Mouse (Mus musculus): ENCODE measurements around the gene Phf21a. TPM values are rescaled to one million over a fixed set of nuclear protein-coding genes. Genes with fewer than 3 reads are reported as not detected.

The Phf21a gene
- 100 to 1,000 TPM in 1 of 2 experiments, 10 to 100 TPM in 1; 97.9 to 104 TPM for total RNA-seq (2021)

DNA sequence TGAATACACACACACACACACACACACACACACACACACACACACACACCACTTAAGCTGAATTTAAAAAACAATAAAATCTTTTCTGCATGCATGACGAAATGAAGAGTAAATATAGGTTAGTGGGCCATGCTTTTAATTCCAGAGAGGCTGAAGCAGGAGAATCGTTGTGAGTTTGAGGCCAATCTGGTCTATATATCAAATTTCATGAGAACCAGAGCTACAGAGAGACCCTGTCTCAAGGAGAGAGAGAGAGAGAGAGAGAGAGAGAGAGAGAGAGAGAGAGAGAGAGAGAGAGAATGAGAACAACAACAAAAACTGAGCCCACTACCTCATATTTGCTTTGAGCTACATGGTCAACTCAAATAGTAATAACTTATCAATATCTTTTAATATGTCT, at the start of gene Phf21a:
Gene Phf21a, plus strand, starts transcription at position 301 of the 400 bp plus-strand sequence.
- no peak for DNase-seq (ENCODE audit: extremely low spot score in 1 of 2, low spot score in 1 of 2)

DNA sequence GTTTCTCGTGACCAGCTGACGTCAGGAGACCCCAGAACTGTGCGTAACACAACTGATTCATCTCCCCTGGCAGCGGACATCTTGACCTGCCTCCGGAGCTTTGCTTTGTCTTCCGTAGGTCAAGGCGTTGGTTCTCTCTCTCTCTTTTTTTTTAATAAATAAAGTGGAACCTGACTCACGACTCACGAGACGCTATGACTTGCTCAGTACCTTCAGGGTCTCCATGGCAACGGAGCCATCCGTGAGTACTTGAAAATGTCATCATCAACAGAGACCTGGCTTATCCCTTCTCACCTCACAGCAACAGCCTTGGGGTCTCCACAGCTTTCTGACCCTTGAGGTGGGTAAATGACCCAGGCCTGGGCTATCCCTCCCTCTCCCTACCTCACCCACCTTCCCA, 49.6 kb upstream of the Phf21a start:
- no peak for DNase-seq (ENCODE audit: extremely low spot score in 1 of 2, low spot score in 1 of 2)

DNA sequence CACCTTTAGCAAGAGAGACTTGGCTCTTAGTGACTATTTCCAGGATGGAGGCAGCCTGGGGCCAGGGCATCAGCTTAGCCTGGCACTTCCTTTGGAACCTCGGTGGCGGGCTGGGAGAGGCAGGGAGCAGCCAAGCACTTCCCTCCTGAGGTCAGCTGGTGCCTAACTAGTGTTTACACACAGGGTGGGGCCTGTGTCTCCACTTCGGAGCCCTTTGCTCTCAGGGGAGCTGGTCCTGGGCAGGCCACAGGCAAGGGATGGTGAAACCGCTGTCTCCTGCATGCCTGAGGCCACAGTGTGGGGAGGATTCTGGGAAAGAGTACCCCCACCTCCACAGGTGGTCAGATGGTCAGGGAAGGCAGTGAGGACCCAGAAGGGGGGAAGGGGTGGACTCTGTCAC, 45.3 kb upstream of the Phf21a start:
- no peak for DNase-seq (ENCODE audit: extremely low spot score in 1 of 2, low spot score in 1 of 2)

GRCm38 (mm10) chr2:92048034-92048690, 44.8 kb upstream of the Phf21a start:
- DNase-seq (ENCODE audit: extremely low spot score in 1 of 2, low spot score in 1 of 2), result no peak

DNA sequence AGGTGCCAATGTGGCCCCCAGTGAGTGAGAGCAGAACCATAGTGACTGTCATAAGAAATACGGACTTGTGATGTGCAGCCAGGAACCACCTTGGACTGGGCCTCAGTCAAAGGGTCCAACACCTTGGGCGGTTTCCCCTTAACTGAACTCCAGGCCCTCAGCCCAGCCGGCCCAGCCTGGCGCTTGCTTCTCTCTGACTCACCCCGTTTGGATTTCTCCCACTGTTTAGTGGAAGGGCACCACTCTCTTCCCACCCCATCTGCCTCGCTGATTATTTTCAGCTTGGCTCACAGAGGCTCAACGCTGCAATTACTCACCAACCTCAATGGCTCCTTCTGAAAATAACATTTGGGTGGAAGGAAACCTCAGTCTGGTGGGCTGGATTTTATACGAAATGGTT, 40.7 kb upstream of the Phf21a start:
- peak; percentile 17 to 42 for DNase-seq (ENCODE audit: extremely low spot score in 1 of 2, low spot score in 1 of 2)

- DNase-seq (ENCODE audit: extremely low spot score in 1 of 2, low spot score in 1 of 2), result no peak
Observed at GRCm38 (mm10) chr2:92052754-92053153, 40.2 kb upstream of the Phf21a start.

DNA sequence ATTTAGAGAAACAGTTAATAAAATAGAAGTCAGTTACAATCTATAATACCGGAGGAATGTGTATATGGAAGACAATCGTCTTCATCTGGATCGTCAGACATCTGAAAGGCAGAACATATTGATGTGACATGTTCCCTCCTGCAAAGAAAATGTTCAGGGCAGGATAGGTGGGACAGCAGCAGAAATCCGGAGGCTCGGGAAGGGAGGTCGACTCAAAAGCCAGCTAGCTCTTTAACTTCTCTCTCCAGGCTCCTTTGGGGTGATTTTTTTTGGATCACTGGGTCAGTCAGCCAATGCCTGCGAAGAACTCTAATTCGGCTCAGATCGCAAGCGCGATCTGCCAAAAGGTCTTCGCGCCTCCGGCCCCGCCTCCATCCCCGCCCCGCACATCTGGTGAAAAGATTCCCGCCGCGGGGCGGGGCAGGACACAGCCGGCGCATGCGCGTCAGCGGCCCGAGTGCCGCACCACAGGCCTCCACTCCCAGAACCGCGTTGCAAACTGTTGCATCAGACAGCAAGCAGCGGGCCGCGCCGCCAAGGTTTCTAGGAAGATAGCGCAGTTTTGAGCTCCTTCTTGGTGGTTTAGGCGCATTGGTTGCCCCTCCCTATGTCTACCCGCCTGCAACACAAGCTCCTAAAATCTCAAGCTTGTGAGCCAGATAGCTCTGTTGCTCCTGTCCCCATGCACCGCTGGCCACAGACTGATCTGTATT, 37.7 kb upstream of the Phf21a start:
- peak; percentile 73 to 76 for DNase-seq (ENCODE audit: extremely low spot score in 1 of 2, low spot score in 1 of 2)

GRCm38 (mm10) chr2:92055831-92056236, 37.1 kb upstream of the Phf21a start:
- peak; percentile 39 to 51 for DNase-seq (ENCODE audit: extremely low spot score in 1 of 2, low spot score in 1 of 2)

- DNase-seq (ENCODE audit: extremely low spot score in 1 of 2, low spot score in 1 of 2), result no peak
Observed at GRCm38 (mm10) chr2:92056760-92057159, 36.2 kb upstream of the Phf21a start.

DNA sequence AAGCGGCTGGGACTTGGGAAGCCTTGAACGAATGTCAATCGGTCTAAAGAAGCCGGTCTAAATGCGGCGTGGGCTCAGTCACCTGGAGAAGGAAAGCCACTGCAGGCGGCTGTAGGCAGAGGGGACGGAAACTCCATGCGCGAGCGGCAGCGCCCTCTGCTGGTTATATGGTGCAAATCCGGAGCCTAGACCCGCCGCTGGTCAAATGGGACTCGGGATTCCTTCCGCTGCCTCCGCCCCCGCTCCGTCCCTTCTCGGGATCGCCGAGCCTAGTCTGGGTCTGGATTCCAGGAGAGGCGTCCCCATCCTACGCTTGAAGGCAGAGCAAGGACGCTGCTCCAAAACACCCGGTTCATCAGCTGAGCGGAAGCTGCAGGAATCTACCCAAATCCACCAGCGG, 34.4 kb upstream of the Phf21a start:
- peak; percentile 94 to 98 for DNase-seq (ENCODE audit: extremely low spot score in 1 of 2, low spot score in 1 of 2)

DNA sequence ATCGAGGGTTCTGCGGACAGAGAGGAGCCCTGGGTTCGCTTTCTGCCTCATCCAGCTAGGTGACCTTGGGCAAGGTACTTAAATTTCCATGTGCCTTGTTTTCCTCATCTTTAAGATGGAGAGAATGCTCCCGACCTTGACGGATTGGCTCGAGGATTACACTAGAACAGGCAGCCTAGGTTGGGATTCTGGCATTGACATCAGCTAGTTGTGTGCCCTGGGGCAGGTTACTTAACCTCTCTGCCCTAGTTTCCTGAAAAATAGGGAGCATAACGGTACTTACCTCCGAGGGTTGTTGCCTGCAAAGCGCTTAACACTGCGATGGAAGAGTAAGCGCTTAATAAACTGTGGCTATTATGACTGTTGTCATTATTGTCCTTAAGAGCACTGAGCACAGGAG, 34.0 kb upstream of the Phf21a start:
- DNase-seq (ENCODE audit: extremely low spot score in 1 of 2, low spot score in 1 of 2), result peak in 1 of 2 experiments; percentile 43

- DNase-seq (ENCODE audit: extremely low spot score in 1 of 2, low spot score in 1 of 2), result peak; percentile 59 to 71
Observed at GRCm38 (mm10) chr2:92059481-92060220, 33.3 kb upstream of the Phf21a start.

- no peak for DNase-seq (ENCODE audit: extremely low spot score in 1 of 2, low spot score in 1 of 2)
Observed at GRCm38 (mm10) chr2:92060291-92060690, 32.6 kb upstream of the Phf21a start.

GRCm38 (mm10) chr2:92061337-92061736, 31.6 kb upstream of the Phf21a start:
- no peak for DNase-seq (ENCODE audit: extremely low spot score in 1 of 2, low spot score in 1 of 2)

DNA sequence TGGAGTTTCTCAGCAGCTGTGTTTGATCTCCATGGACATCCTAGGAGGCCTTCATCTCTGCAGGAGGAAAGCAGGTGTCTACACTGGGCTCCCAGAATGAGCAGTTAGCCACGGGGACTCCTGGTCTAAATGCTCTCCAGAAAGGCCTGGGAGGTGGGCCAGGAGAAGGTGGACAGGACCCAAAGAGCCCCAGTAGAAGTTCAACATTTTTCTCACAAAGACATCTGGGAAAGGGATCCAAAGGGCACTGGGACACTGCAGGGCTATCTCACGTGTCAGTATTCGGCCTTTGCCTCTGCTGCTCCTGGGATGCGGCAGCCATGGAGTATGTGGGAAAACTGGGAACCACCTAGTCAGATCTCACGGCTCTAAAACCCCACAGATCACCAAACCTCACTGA, 29.8 kb upstream of the Phf21a start:
- DNase-seq (ENCODE audit: extremely low spot score in 1 of 2, low spot score in 1 of 2), result no peak

DNA sequence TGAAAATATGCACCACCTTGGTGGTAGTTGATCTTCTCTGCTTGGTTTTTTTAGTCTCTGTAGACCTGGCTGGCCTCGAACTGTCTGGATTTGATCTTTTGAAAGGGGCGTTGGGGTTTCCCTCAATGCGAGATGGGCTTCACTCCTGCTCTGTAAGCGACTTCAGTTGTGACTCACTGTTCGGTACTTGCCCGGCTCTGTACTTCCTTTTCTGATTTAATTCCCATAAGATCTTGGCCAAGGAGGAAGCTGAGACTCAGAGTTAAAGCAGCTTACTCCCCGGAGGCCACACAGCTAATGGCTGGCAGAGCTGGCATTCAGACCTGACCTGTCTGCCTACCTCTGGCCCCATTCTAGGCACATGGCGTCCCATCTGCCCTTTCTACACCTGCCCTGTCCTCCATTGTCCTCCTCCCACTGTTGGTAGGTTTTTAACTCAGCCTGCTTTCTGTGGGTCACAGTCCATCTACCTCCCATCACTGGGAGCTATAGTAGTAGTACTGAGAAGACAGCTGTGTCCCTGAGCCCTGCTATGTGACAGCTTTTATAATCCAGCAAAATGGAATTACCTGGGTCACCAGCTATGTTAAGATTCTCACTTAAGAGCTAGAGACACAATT, 27.5 kb upstream of the Phf21a start:
- no peak for DNase-seq (ENCODE audit: extremely low spot score in 1 of 2, low spot score in 1 of 2)

DNA sequence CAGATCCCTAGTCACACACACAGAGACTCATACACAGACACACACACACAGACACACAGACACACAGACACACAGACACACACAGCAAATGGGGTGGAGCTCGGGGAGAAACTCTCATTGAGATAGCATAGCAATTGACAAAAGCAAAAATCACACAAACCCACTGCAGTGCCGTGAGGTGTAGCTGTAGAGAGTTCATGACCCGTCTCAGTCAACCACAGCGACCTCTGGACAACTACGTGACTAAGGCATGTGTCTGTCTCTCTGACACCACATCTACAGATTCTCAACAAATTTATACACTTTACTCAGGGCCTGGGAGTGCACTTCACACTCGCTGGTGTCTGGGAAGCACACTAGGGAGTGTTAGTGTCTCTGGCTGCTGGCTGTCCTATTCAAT, 27.0 kb upstream of the Phf21a start:
- DNase-seq (ENCODE audit: extremely low spot score in 1 of 2, low spot score in 1 of 2), result no peak

DNA sequence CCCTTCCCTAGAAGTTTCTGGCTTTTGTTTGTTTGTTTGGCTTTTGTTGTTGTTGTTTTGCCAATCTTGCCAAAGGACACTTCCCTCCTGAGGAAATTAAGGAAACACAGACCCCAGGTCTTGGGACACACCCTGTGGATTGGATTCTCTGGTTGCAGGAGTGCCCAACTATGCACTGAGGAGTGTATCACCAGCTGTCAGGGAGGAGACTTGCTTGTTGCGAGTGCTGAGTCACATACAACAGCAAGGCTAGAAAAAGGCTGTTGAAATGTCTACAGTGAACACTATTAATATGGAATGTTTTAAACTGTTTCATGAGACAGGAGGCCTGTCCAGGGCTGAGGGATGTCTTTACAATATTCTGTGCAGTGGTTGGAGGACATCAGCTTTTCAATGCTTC, 26.0 kb upstream of the Phf21a start:
- DNase-seq (ENCODE audit: extremely low spot score in 1 of 2, low spot score in 1 of 2), result no peak

- DNase-seq (ENCODE audit: extremely low spot score in 1 of 2, low spot score in 1 of 2), result no peak
Observed at GRCm38 (mm10) chr2:92067600-92067999, 25.3 kb upstream of the Phf21a start.

GRCm38 (mm10) chr2:92069630-92070029, 23.3 kb upstream of the Phf21a start:
- DNase-seq (ENCODE audit: extremely low spot score in 1 of 2, low spot score in 1 of 2), result no peak

GRCm38 (mm10) chr2:92071143-92071542, 21.8 kb upstream of the Phf21a start:
- DNase-seq (ENCODE audit: extremely low spot score in 1 of 2, low spot score in 1 of 2), result no peak
